Mouse (Mus musculus): Measurements from ENCODE around the gene Wtap. TPM values are rescaled to one million over a fixed set of nuclear protein-coding genes. Genes with fewer than 3 reads are reported as not detected.

Wtap gene
- polyA plus RNA-seq, 1 experiment: 18.0 TPM

Other genes starting within 250 kb of the Wtap start
- 10.3 and 17.9 TPM in 2 replicates for gene Igf2r, start 224.5 kb downstream of the Wtap start, polyA plus RNA-seq (2012; rRNA removed)
- gene Mas1, start 126.0 kb downstream of the Wtap start, polyA plus RNA-seq (2012; rRNA removed): not detected in 2 replicates
- gene Mrgprh, start 118.1 kb downstream of the Wtap start, polyA plus RNA-seq (2012; rRNA removed): 0.05 TPM in 1 of 2 replicates, not detected in the other
- gene Pnldc1, start 83.9 kb downstream of the Wtap start, polyA plus RNA-seq (2012; rRNA removed): 0.79 and 1.1 TPM in 2 replicates
- gene Tcp1, start 78.5 kb downstream of the Wtap start, polyA plus RNA-seq (2012; rRNA removed): 56.8 and 58.7 TPM in 2 replicates
- gene Mrpl18, start 77.8 kb downstream of the Wtap start, polyA plus RNA-seq (2012; rRNA removed): 35.1 and 38.9 TPM in 2 replicates
- gene Acat3, start 53.6 kb downstream of the Wtap start, polyA plus RNA-seq (2012; rRNA removed): 0.10 and 0.19 TPM in 2 replicates
- gene Acat2, start 33.4 kb downstream of the Wtap start, polyA plus RNA-seq (2012; rRNA removed): 17.0 and 20.3 TPM in 2 replicates
- 156 and 214 TPM in 2 replicates for gene Sod2, start 12.7 kb upstream of the Wtap start, polyA plus RNA-seq (2012; rRNA removed)
- gene Gpr31b, start 58.1 kb upstream of the Wtap start, polyA plus RNA-seq (2012; rRNA removed): 0.73 and 2.2 TPM in 2 replicates
- gene Tcp10b, start 66.9 kb upstream of the Wtap start, polyA plus RNA-seq (2012; rRNA removed): not detected in 2 replicates
- gene Unc93a, start 137.6 kb upstream of the Wtap start, polyA plus RNA-seq (2012; rRNA removed): 2.0 and 6.7 TPM in 2 replicates
- not detected in 2 replicates for gene Smok2a, start 227.0 kb upstream of the Wtap start, polyA plus RNA-seq (2012; rRNA removed)
- gene Smok2b, start 236.1 kb upstream of the Wtap start, polyA plus RNA-seq (2012; rRNA removed): not detected in 2 replicates

Data from large intestine, adult 2 months (tissue).